Mouse (Mus musculus) T-helper 2 cell (primary cell): ENCODE measurements around the gene Ubxn6.
"Not testable (repeated sequence)": the region's sequence is repeated elsewhere in the genome, so short reads cannot be mapped to it uniquely, and the experiment has no call there.

ENCODE experiments used
- in situ Hi-C: fragments of 300-600 bp; cut with MboI, MseI; formaldehyde crosslinking; loops from one replicate; pipeline ENCODE4 v1.15.1; 2025; ENCODE audit warnings: high pct_unique_total_duplicates

Gene Ubxn6

GRCm38 (mm10) chr17:56102927-56103326 lies 28.1 kb upstream of the Ubxn6 start:
- in situ Hi-C loops, result loop anchor here (10.0 kb wide), 1 partner anchor 282 kb away; no protein-coding TSS in a partner anchor

GRCm38 (mm10) chr17:56102158-56102557 lies 27.3 kb upstream of the Ubxn6 start:
- in situ Hi-C loops, result loop anchor here (10.0 kb wide), 1 partner anchor 283 kb away; no protein-coding TSS in a partner anchor

- in situ Hi-C loops, result loop anchor here (10.0 kb wide), 1 partner anchor 284 kb away; no protein-coding TSS in a partner anchor
These were observed 26.0 kb upstream of the Ubxn6 start for GRCm38 (mm10) chr17:56100811-56101210.

- in situ Hi-C loops, result no loop called here
These were observed 24.1 kb upstream of the Ubxn6 start for GRCm38 (mm10) chr17:56098711-56099572.

GRCm38 (mm10) chr17:56098180-56098579 lies 23.4 kb upstream of the Ubxn6 start:
- in situ Hi-C loops, result no loop called here

GRCm38 (mm10) chr17:56096883-56097282 lies 22.1 kb upstream of the Ubxn6 start:
- in situ Hi-C loops, result no loop called here

- in situ Hi-C loops, result no loop called here
These were observed 18.0 kb upstream of the Ubxn6 start for GRCm38 (mm10) chr17:56092794-56093193.

GRCm38 (mm10) chr17:56092312-56092711 lies 17.5 kb upstream of the Ubxn6 start:
- in situ Hi-C loops, result no loop called here

GRCm38 (mm10) chr17:56080781-56081585 lies 6.2 kb upstream of the Ubxn6 start:
- in situ Hi-C loops, result no loop called here

GRCm38 (mm10) chr17:56079921-56080320 lies 5.1 kb upstream of the Ubxn6 start:
- in situ Hi-C loops, result loop anchor here (5.0 kb wide), 1 partner anchor 43 kb away; the partner anchor contains the start of gene Sh3gl1

GRCm38 (mm10) chr17:56078880-56079795 lies 4.3 kb upstream of the Ubxn6 start, which contains the start of gene Hdgfl2:
TSS of gene Hdgfl2 (plus strand) at chr17:56079634.
- in situ Hi-C loops, result loop anchor here (5.0 kb wide), 1 partner anchor 42 kb away; the partner anchor contains the start of gene Sh3gl1

GRCm38 (mm10) chr17:56078361-56078760 lies 3.5 kb upstream of the Ubxn6 start:
- in situ Hi-C loops, result loop anchor here (5.0 kb wide), 1 partner anchor 41 kb away; the partner anchor contains the start of gene Sh3gl1

- in situ Hi-C loops, result loop anchor here (5.0 kb wide), 1 partner anchor 40 kb away; the partner anchor contains the start of gene Sh3gl1
These were observed 2.7 kb upstream of the Ubxn6 start for GRCm38 (mm10) chr17:56077523-56077922.

GRCm38 (mm10) chr17:56074097-56074826 lies 566 bp downstream of the Ubxn6 start:
- in situ Hi-C loops, result no loop called here

- in situ Hi-C loops, result no loop called here
These were observed 2.6 kb downstream of the Ubxn6 start for GRCm38 (mm10) chr17:56072243-56072642.

GRCm38 (mm10) chr17:56071126-56071525 lies 3.7 kb downstream of the Ubxn6 start:
- in situ Hi-C loops, result no loop called here

- in situ Hi-C loops, result no loop called here
These were observed 5.8 kb downstream of the Ubxn6 start for GRCm38 (mm10) chr17:56069066-56069465.

- in situ Hi-C loops, result no loop called here
These were observed 8.4 kb downstream of the Ubxn6 start for GRCm38 (mm10) chr17:56066451-56066850.

GRCm38 (mm10) chr17:56065715-56066114 lies 9.1 kb downstream of the Ubxn6 start:
- in situ Hi-C loops, result not testable (repeated sequence)

- in situ Hi-C loops, result no loop called here
These were observed 12.7 kb downstream of the Ubxn6 start for GRCm38 (mm10) chr17:56062081-56062480.
